Mouse (Mus musculus) intestine, embryonic 14.5 days (tissue): ENCODE results near the gene Calcoco1. TPM values are rescaled to one million over a fixed set of nuclear protein-coding genes. Genes with fewer than 3 reads are reported as not detected.

ENCODE experiments used
- ATAC-seq: fragments of 200-750 bp; cut with Nextera tagmentation; replicated peaks from 2 replicates; pipeline ENCODE4 v1.8.0; 2017; ENCODE audit warnings: low read depth, moderate number of reproducible peaks, moderate TSS enrichment, moderate library complexity; ENCODE audit not compliant: low FRiP score, low TSS enrichment
- DNase-seq: peaks from one replicate; pipeline ENCODE4 v3.0.0-alpha.2; 2018; ENCODE audit warnings: low spot score
- H3K27ac ChIP-seq: fragments of 300-500 bp; sonication (generic); 2 replicates; pipeline ENCODE4 v1.5.1; 2014; ENCODE audit warnings: low read depth, mild to moderate bottlenecking, control low read depth
- H3K27me3 ChIP-seq: fragments of 300-500 bp; sonication (generic); replicated peaks from 2 replicates; pipeline ENCODE4 v1.6.1; 2014; ENCODE audit warnings: low read length, control low read depth; ENCODE audit not compliant: control insufficient read depth, insufficient read depth
- H3K36me3 ChIP-seq: fragments of 300-500 bp; sonication (generic); 2 replicates; pipeline ENCODE4 v1.6.1; 2014; ENCODE audit warnings: low read length, control low read depth; ENCODE audit not compliant: control insufficient read depth, insufficient read depth
- H3K4me1 ChIP-seq: fragments of 300-500 bp; sonication (generic); replicated peaks from 2 replicates; pipeline ENCODE4 v1.6.1; 2014; ENCODE audit warnings: low read length, control low read depth, mixed read lengths; ENCODE audit not compliant: control insufficient read depth, insufficient read depth
- H3K4me2 ChIP-seq: fragments of 300-500 bp; sonication (generic); 2 replicates; pipeline ENCODE4 v1.6.1; 2014; ENCODE audit warnings: low read length
- H3K4me3 ChIP-seq: fragments of 300-500 bp; sonication (generic); 2 replicates; pipeline ENCODE4 v1.5.1; 2014; ENCODE audit warnings: low read depth, low read length, control low read depth, mixed read lengths
- H3K9ac ChIP-seq: fragments of 300-500 bp; sonication (generic); 2 replicates; pipeline ENCODE4 v1.6.1; 2014; ENCODE audit warnings: mild to moderate bottlenecking, low read length
- H3K9me3 ChIP-seq: fragments of 300-500 bp; sonication (generic); 2 replicates; pipeline ENCODE4 v1.6.1; 2016; ENCODE audit warnings: low read length, control low read depth; ENCODE audit not compliant: control insufficient read depth
- WGBS: fragments of 180-500 bp; shearing (Covaris S2); extraction: QIAGEN DNeasy Blood & Tissue Kit; methylation state at CpG from one replicate; pipeline ENCODE4 v1.1.7; 2014; 5-methylcytosine and 5-hydroxymethylcytosine counted together
- polyA plus RNA-seq: library from polyadenylated mRNA; unstranded; fragments of >200 nt; fragmentation: Nextera tagmentation; extraction: Ambion mirVana; gene quantifications from 2 replicates; pipeline ENCODE4 v1.2.1, GENCODE M21; 2014

The Calcoco1 gene
- polyA plus RNA-seq, 1 experiment from 2014 or later: 30.6 TPM

DNA sequence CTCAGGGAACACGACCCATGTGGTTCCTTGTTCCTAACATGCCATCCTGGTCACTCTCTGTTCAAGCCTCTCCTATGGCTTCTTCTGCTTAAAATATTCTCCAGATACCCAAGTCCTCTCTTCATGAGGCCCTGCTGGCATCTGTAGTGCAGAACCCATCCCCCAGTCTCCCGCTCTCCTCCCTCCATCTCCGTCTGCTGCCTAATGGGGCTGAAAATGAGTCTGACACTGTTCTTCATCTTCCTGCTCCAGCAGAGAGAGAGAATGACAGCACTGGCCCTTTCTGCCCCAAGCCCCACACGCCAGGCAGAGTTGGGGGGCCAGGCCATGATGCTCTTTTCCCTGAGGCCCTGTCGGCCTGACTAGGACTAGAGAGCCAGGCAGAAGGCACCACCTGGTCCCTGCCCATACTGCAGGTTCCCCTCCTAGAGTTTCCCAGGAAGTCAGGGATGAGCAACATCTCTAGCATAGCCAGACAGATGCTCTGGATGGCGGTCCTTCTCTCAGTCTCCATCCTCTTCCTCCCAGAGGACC is 14.2 kb downstream of the Calcoco1 start:
- ATAC-seq: no peak
- DNase-seq: no peak
- Histone ChIP-seq H3K27me3 (no peaks in the 10 kb centered on the region), H3K9me3 (no peaks in the 10 kb centered on the region), H3K9ac (no peak overlapping the region), H3K4me1 (no peaks in the 10 kb centered on the region), H3K36me3 (peaks cover 55% of the 10 kb centered on the region), H3K27ac (no peak overlapping the region), H3K4me2 (no peak overlapping the region), H3K4me3 (no peak overlapping the region)
- WGBS: 62% methylated on average over 6 of the region's 6 CpGs

DNA sequence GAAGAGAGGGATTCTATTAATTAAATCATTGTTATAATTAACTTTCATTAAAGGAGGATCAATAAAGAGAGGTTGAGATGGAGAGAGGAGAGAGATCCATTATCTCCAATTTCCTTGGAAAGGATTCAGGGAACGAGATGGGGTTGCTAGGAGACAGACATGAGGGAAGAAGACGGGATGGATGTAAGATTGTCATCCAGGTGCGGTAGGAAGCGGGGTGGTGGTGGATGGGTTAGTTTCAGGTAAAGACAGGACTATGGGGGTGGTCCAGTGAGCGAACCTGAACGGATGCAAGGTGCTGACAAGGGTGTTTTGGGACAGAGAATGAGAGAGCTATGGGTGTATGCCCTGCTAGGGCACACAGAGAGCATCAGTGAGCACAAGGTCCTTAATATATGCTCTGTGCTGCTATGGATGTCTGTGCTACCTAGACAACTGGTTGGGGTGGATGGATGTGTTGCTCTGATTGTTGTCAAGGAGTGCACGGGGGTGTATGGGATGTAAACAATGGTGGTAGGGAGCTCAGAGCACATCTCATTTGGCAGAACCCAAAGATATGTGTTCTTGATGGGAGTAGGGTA is 16.0 kb downstream of the Calcoco1 start:
- ATAC-seq (no peak), DNase-seq (no peak)
- no peaks in the 10 kb centered on the region for H3K9me3 ChIP-seq
- H3K27ac ChIP-seq: no peak overlapping the region
- H3K9ac ChIP-seq: no peak overlapping the region
- H3K27me3 ChIP-seq: no peaks in the 10 kb centered on the region
- WGBS: 78% methylated on average over 7 of the region's 7 CpGs
- H3K4me1 ChIP-seq: no peaks in the 10 kb centered on the region
- peaks cover 38% of the 10 kb centered on the region for H3K36me3 ChIP-seq
- no peak overlapping the region for H3K4me3 ChIP-seq
- no peak overlapping the region for H3K4me2 ChIP-seq

DNA sequence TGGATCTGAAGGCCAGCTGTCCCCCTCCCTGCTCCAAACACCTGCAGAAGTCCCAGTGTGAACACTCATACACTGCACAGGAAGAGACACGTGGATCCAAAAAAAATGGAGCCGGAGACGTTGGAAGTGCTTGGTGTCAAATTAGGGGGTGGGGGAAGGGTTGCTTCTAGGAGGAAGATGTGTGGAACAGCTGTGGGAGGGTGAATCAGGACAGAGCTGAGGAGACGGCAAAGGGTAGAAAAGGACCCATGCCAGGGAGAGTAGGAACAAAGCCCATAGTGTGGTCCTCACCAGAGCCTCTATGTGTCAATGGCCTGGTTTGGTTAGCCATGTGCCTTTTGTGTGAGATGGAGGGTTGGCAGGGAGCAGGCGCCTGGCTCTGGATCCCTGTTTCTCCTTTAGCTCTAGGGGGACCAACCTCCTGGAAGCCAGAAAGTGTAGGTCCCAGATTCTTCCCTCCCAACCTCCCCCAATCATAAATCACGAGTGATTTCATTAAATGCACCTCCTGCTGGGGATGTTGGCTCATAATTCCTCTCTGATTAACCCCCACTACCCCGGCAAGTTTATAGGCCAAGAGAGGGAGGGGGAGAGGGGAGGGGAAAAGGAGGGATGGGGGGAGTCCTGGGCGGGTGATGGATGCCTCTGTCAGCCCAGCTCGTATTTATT is 16.6 kb downstream of the Calcoco1 start:
- no peak overlapping the region for H3K9ac ChIP-seq
- H3K27ac ChIP-seq: no peak overlapping the region
- peaks cover 31% of the 10 kb centered on the region for H3K36me3 ChIP-seq
- 0 out of 2 replicates have a peak, but pooled peaks have one; percentile 38 for ATAC-seq
- H3K9me3 ChIP-seq: no peaks in the 10 kb centered on the region
- no peaks in the 10 kb centered on the region for H3K27me3 ChIP-seq
- no peak overlapping the region for H3K4me3 ChIP-seq
- DNase-seq: no peak
- H3K4me1 ChIP-seq: no peaks in the 10 kb centered on the region
- 39% methylated on average over 9 of the region's 9 CpGs for WGBS
- no peak overlapping the region for H3K4me2 ChIP-seq

DNA sequence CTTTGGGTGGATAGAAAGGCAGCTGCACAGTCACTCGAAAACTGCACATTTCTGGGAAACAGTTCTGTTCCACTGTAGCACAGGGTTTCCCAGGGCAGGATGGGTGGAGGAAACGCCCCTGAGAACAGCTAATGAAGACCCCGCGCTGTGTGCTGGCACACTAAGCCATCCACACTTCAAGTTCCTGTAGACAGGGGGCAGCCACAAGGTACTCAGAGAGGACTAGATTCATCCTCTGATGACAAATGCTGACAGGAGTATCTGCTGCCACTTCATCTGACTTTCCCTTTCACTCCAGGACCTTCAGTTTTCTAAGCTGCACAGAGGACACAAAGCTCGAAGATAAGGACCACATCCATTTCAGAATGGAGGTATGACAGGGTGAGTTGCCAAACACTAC is 17.2 kb downstream of the Calcoco1 start:
- no peaks in the 10 kb centered on the region for H3K4me1 ChIP-seq
- peaks cover 27% of the 10 kb centered on the region for H3K36me3 ChIP-seq
- H3K9ac ChIP-seq: no peak overlapping the region
- no peak overlapping the region for H3K4me2 ChIP-seq
- no peaks in the 10 kb centered on the region for H3K9me3 ChIP-seq
- no peaks in the 10 kb centered on the region for H3K27me3 ChIP-seq
- H3K27ac ChIP-seq: no peak overlapping the region
- WGBS: 61% methylated on average over 5 of the region's 5 CpGs
- no peak overlapping the region for H3K4me3 ChIP-seq
- ATAC-seq (no peak), DNase-seq (no peak)

DNA sequence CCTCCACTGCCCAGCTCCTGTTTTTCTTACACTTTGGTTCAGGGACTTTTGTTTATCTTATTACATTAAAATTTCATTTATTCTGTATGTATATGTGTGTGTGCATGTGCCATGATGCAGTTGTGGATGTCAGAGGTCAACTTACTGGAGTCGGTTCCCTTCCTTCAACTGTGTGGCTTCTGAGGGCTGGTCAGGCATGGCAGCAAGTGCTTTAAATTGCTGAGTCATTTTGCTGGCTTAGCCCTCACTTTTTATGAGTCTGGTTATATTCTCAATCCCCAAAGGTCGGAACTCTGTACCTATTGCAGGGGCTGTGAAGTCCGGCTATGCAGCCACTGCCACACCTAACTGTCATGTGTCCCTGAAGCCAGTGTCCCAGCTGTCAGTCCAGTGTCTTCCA is 19.0 kb downstream of the Calcoco1 start:
- WGBS: 75% methylated on average over 3 of the region's 3 CpGs
- no peak for ATAC-seq
- Histone ChIP-seq H3K9me3 (no peaks in the 10 kb centered on the region), H3K4me3 (no peak overlapping the region), H3K27me3 (peaks cover 13% of the 10 kb centered on the region), H3K27ac (no peak overlapping the region), H3K4me2 (no peak overlapping the region), H3K36me3 (peaks cover 10% of the 10 kb centered on the region), H3K9ac (no peak overlapping the region), H3K4me1 (no peaks in the 10 kb centered on the region)
- no peak for DNase-seq

DNA sequence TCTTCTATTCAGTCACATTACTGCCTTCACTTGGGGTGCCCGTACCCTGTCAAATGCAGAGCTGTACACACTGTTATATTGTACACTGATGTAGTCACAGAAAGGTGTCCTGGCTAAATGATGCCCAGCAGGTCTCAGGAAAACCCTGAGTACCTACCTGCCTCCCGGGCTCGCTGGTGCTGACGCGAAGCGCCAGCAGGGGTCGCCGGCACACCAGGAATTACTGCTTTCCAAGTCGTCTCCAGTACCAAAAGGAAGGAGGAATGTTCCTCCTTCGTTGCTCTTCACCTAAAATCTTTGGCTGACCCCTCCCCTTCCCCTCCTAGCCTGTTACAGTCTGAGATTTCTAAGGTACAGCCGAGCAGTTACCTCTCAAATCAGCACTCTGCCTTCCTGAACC is 23.8 kb downstream of the Calcoco1 start:
- no peak for ATAC-seq

DNA sequence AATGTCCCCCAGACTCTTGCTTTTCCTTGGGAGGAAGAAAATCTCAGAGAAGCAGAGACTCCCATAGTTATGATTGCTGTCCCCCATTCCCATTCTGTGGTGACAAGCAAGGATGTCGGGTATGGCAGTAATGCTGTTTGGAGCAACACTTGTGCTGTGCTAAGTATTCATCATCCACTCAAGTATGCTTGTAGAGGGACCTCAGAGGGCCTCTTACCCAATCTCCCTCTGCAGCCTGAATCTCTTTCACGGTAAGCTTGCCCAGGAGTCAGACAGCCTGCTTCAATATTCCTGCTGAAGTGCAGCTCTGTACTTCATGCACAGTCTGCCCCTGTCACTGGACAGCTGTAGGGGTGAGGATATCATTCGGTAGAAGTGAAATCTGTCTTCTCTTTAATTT is 25.1 kb downstream of the Calcoco1 start:
- no peak for ATAC-seq

More for the DNA sequence above, 23.8 kb downstream of the Calcoco1 start:
- Histone ChIP-seq H3K9ac (no peak overlapping the region), H3K36me3 (no peaks in the 10 kb centered on the region), H3K27ac (no peak overlapping the region), H3K4me1 (peaks cover 3% of the 10 kb centered on the region; the same call in 1 of the 2 replicates), H3K4me3 (no peak overlapping the region), H3K9me3 (no peaks in the 10 kb centered on the region), H3K4me2 (no peak overlapping the region), H3K27me3 (peaks cover 61% of the 10 kb centered on the region)
- DNase-seq: peak; percentile 92
- 2% methylated on average over 11 of the region's 11 CpGs for WGBS

DNA sequence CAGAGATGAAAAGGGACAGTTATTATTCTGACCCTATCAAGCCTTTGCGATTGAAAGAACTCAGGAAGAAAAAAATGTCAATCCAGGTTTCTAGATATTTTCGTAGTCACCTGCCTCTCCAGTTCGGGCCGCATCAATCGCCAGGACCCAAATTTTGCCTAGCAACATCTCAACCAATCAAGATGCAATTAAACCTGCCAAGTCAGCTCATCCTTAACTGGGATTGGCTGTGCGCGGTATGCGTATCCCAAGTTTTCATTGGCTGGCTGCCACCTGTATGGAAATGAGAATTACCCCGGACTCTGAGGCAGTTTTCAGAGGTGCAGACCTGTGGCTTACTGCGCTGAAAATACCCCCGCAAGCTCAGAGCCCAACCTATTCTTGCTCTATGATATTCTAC is 28.4 kb downstream of the Calcoco1 start:
- no peak; the same call in 1 of the 2 replicates for ATAC-seq
- Histone ChIP-seq H3K4me2 (peak overlapping the region; percentile 86), H3K36me3 (no peaks in the 10 kb centered on the region), H3K4me3 (peak overlapping the region; percentile 46; the same call in 1 of the 2 replicates), H3K27me3 (peaks cover 79% of the 10 kb centered on the region), H3K4me1 (peaks cover 8% of the 10 kb centered on the region), H3K9ac (no peak overlapping the region), H3K27ac (no peak overlapping the region), H3K9me3 (no peaks in the 10 kb centered on the region)
- 0% methylated on average over 11 of the region's 11 CpGs for WGBS
- DNase-seq: peak; percentile 73

More for the DNA sequence above, 25.1 kb downstream of the Calcoco1 start:
- Histone ChIP-seq H3K9me3 (no peaks in the 10 kb centered on the region), H3K27me3 (peaks cover 74% of the 10 kb centered on the region), H3K27ac (no peak overlapping the region), H3K4me3 (no peak overlapping the region), H3K4me2 (no peak overlapping the region), H3K9ac (no peak overlapping the region), H3K36me3 (no peaks in the 10 kb centered on the region), H3K4me1 (peaks cover 8% of the 10 kb centered on the region)
- 49% methylated on average over 3 of the region's 3 CpGs for WGBS
- DNase-seq: no peak
